Mouse (Mus musculus) neural tube, embryonic 11.5 days (tissue): ENCODE data around the gene Rab7. TPM values are rescaled to one million over a fixed set of nuclear protein-coding genes. Genes with fewer than 3 reads are reported as not detected.

Source experiments
- ATAC-seq: fragments of 200-750 bp; cut with Nextera tagmentation; 2 replicates; pipeline ENCODE4 v1.8.0; 2017; ENCODE audit warnings: moderate number of reproducible peaks, mild to moderate bottlenecking, moderate TSS enrichment, moderate library complexity; ENCODE audit not compliant: insufficient read depth, low FRiP score, low TSS enrichment
- DNase-seq: peaks from one replicate; pipeline ENCODE4 v3.0.0-alpha.2; 2015; ENCODE audit warnings: low spot score
- H3K27ac ChIP-seq: fragments of 300-500 bp; sonication (generic); 2 replicates; pipeline ENCODE4 v1.5.1; 2014; ENCODE audit warnings: low read depth, mild to moderate bottlenecking, low read length
- H3K27me3 ChIP-seq: fragments of 300-500 bp; sonication (generic); 2 replicates; pipeline ENCODE4 v1.6.1; 2014; ENCODE audit warnings: mild to moderate bottlenecking, low read length, mixed read lengths; ENCODE audit not compliant: control insufficient read depth, insufficient read depth
- H3K36me3 ChIP-seq: fragments of 300-500 bp; sonication (generic); 2 replicates; pipeline ENCODE4 v1.6.1; 2014; ENCODE audit warnings: mild to moderate bottlenecking, low read length, moderate library complexity, mixed read lengths; ENCODE audit not compliant: control insufficient read depth, insufficient read depth
- H3K4me1 ChIP-seq: fragments of 300-500 bp; sonication (generic); 2 replicates; pipeline ENCODE4 v1.6.1; 2014; ENCODE audit warnings: low read length, mixed read lengths; ENCODE audit not compliant: control insufficient read depth, insufficient read depth
- H3K4me2 ChIP-seq: fragments of 300-500 bp; sonication (generic); 2 replicates; pipeline ENCODE4 v1.6.1; 2014; ENCODE audit warnings: low read depth, mild to moderate bottlenecking, moderate library complexity
- H3K4me3 ChIP-seq: fragments of 300-500 bp; sonication (generic); 2 replicates; pipeline ENCODE4 v1.5.1; 2014; ENCODE audit warnings: low read depth, low read length
- H3K9ac ChIP-seq: fragments of 300-500 bp; sonication (generic); 2 replicates; pipeline ENCODE4 v1.6.1; 2014; ENCODE audit warnings: mild to moderate bottlenecking, low read length
- H3K9me3 ChIP-seq: fragments of 300-500 bp; sonication (generic); 2 replicates; pipeline ENCODE4 v1.6.1; 2016; ENCODE audit warnings: low read length; ENCODE audit not compliant: control insufficient read depth
- WGBS: fragments of 180-500 bp; shearing (Covaris S2); extraction: QIAGEN DNeasy Blood & Tissue Kit; methylation state at CpG from one replicate; pipeline ENCODE4 v1.1.7; 2014; 5-methylcytosine and 5-hydroxymethylcytosine counted together
- polyA plus RNA-seq: library from polyadenylated mRNA; unstranded; fragments of >200 nt; fragmentation: Nextera tagmentation; extraction: Ambion mirVana; gene quantifications from 2 replicates; pipeline ENCODE4 v1.2.1, GENCODE M21; 2014

The Rab7 gene
- polyA plus RNA-seq, 1 experiment from 2014 or later = 276 TPM

DNA sequence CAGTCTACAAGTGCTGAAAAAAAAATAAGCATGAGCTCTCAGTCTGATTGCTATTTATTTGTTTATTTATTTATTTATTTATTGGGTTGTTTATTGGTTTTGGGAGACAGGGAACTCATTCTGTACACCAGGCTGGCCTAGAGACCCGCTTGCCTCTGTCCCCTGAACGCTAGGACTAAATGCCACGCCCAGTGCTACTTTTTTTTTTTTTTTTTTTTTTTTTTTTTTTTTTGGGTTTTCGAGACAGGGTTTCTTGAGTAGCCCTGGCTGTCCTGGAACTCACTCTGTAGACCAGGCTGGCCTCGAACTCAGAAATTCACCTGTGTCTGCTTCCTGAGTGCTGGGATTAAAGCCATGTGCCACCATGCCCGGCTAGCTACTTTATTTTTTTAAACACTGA is 25.4 kb upstream of the Rab7 start:
- no peak overlapping the region for H3K9ac ChIP-seq
- H3K4me1 ChIP-seq = no peaks in the 10 kb centered on the region
- no peak overlapping the region for H3K4me2 ChIP-seq
- no peaks in the 10 kb centered on the region for H3K27me3 ChIP-seq
- no peak overlapping the region for H3K4me3 ChIP-seq
- WGBS = 74% methylated on average over 6 of the region's 6 CpGs
- DNase-seq = no peak
- no peak for ATAC-seq
- no peaks in the 10 kb centered on the region for H3K9me3 ChIP-seq
- no peaks in the 10 kb centered on the region for H3K36me3 ChIP-seq
- no peak overlapping the region for H3K27ac ChIP-seq

DNA sequence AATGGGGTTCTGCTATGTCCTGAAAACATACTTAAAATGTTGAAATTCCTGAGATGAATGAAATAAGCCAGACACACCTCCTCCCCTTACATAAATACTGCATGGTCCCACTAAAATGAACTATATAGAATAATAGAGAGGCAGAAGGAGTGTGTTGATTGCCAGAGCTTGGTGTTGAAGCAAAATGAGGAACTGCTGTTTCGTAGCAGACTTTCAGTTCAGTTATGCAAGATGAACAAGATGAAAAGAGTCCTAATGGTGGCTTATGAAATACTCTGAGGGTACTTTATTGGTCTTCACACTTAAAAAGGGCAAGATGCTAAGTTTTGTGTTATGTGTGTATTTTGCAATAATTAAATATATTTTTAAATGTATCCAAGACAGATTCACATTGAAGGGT is 23.7 kb upstream of the Rab7 start:
- H3K27ac ChIP-seq = no peak overlapping the region
- H3K27me3 ChIP-seq = no peaks in the 10 kb centered on the region
- WGBS = 94% methylated on average over 1 of the region's 1 CpGs
- ATAC-seq (no peak), DNase-seq (no peak)
- H3K4me2 ChIP-seq = no peak overlapping the region
- H3K4me1 ChIP-seq = no peaks in the 10 kb centered on the region
- H3K36me3 ChIP-seq = no peaks in the 10 kb centered on the region
- H3K9ac ChIP-seq = no peak overlapping the region
- H3K4me3 ChIP-seq = no peak overlapping the region
- H3K9me3 ChIP-seq = no peaks in the 10 kb centered on the region

DNA sequence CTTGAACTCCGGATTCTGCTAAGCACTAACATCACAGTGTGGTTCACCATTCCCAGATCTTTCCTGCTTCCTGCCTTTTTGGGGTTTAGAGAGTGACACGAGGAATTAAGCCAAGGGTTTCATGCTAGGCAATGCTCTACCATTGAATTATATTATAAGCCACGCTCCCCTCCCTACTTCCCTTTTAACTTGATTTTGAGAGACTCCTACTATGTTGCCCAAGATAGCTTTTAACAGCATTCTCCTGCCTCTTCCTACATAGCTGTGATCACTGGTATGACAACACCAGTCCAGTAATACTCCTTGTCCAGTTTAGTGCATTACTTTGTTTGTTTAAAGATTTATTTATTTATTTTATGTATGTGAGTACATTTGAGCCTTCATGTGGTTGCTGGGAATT is 22.7 kb upstream of the Rab7 start:
- H3K4me1 ChIP-seq = no peaks in the 10 kb centered on the region
- no peak overlapping the region for H3K4me2 ChIP-seq
- DNase-seq = no peak
- ATAC-seq = no peak
- H3K9me3 ChIP-seq = no peaks in the 10 kb centered on the region
- H3K36me3 ChIP-seq = no peaks in the 10 kb centered on the region
- H3K27ac ChIP-seq = no peak overlapping the region
- no peak overlapping the region for H3K4me3 ChIP-seq
- H3K27me3 ChIP-seq = no peaks in the 10 kb centered on the region
- WGBS = 63% methylated on average over 3 of the region's 3 CpGs
- no peak overlapping the region for H3K9ac ChIP-seq

DNA sequence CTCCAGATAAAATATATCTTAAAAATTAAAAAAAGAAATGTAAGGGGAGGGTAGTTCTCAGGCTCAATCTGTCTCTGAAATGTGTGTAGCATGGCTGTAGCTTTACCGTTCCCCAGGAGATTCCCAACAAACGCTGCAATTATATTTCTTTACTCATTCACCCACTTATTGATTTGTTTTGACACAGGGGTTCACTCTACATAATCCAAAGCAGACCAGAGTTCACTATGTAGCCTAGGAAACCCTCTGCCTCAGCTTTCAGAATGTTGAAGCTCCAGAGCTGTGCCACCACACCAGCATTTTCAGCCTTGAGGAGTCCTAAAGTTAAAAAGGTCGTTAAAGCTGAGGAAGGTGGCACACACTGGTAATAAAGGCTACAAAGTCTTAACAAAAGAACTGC is 20.9 kb upstream of the Rab7 start:
- Histone ChIP-seq H3K4me1 (no peaks in the 10 kb centered on the region), H3K4me2 (no peak overlapping the region), H3K36me3 (no peaks in the 10 kb centered on the region), H3K9ac (no peak overlapping the region), H3K9me3 (no peaks in the 10 kb centered on the region), H3K4me3 (no peak overlapping the region), H3K27ac (no peak overlapping the region), H3K27me3 (no peaks in the 10 kb centered on the region)
- DNase-seq (no peak), ATAC-seq (no peak)
- 60% methylated on average over 3 of the region's 3 CpGs for WGBS

DNA sequence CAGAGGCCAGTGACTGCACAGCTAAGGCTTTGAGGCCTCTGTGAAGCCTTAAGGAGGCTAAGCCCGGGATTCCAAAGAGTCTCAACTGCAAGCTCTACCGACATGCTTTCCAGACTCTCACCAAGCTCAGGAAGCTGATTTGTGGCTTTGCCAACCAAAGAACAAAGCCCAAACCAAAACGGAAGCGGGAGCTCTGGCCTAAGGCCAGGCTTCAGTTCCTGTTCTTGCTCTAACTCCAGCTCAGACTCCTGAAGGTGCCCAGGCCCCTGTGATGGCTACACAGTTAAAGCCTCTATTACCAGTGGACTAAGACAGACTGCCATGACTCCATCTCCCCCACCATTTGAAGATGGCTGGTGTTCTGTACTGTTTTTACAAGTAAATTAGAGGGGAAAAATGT is 20.0 kb upstream of the Rab7 start:
- no peaks in the 10 kb centered on the region for H3K4me1 ChIP-seq
- no peak overlapping the region for H3K4me3 ChIP-seq
- H3K27ac ChIP-seq = no peak overlapping the region
- WGBS = 81% methylated on average over 4 of the region's 4 CpGs
- H3K36me3 ChIP-seq = no peaks in the 10 kb centered on the region
- H3K9me3 ChIP-seq = no peaks in the 10 kb centered on the region
- DNase-seq = no peak
- no peak overlapping the region for H3K9ac ChIP-seq
- H3K27me3 ChIP-seq = no peaks in the 10 kb centered on the region
- no peak overlapping the region for H3K4me2 ChIP-seq
- ATAC-seq = no peak

DNA sequence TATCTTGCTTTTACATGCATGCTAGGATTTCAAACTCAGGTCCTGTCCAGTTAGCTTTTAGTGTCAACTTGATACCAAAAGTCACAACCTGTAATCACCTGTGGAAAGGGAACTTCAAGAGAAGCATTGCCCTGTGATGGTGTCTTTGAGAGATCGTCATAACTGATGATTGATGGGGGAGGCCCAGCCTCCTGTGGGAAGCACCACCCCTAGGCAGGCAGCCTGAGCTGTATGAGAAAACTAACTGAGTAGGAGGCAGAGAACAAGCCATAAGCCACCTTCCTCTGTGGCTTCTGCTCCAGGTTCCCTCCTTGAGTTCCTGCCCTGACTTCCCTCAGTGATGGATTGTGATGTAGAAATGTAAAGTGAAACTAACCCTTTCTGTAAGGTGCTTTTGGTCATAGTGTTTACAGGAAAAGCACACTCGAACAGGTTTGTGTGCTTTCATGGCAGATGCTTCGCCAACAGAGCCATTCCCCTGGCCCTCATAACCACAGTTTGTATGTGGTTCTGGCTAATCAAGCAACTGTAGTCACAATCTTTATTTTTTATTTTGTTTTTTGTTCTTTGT is 19.1 kb upstream of the Rab7 start:
- WGBS = 84% methylated on average over 3 of the region's 3 CpGs
- H3K9me3 ChIP-seq = no peaks in the 10 kb centered on the region
- no peak for ATAC-seq

DNA sequence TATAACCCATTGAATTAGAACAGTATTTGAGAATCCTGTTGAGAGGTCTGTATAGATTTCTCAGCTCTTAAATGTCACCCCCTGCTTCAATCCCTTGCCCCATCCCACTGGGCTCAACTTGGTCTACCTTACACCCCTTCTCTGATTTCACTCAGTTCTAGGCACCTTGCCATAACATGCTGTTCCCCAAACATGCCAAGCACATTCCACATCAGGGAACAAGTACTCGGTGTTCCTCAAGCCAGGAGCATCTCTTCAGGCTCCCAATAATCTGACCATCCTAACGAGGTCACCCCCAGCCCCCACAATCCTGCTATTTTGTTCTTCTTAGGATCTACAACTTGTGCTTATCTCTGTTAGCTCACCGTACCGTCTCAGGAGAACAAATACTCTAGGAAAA is 17.3 kb upstream of the Rab7 start:
- Histone ChIP-seq H3K36me3 (no peaks in the 10 kb centered on the region), H3K27ac (no peak overlapping the region), H3K4me3 (no peak overlapping the region), H3K4me1 (no peaks in the 10 kb centered on the region), H3K27me3 (no peaks in the 10 kb centered on the region), H3K9me3 (no peaks in the 10 kb centered on the region), H3K9ac (no peak overlapping the region), H3K4me2 (no peak overlapping the region)
- DNase-seq (no peak), ATAC-seq (no peak)
- WGBS = 84% methylated on average over 4 of the region's 4 CpGs

More for the DNA sequence above, 19.1 kb upstream of the Rab7 start:
- DNase-seq = no peak
- Histone ChIP-seq H3K27me3 (no peaks in the 10 kb centered on the region), H3K9ac (no peak overlapping the region), H3K4me2 (no peak overlapping the region), H3K36me3 (no peaks in the 10 kb centered on the region), H3K27ac (no peak overlapping the region), H3K4me3 (no peak overlapping the region), H3K4me1 (no peaks in the 10 kb centered on the region)

DNA sequence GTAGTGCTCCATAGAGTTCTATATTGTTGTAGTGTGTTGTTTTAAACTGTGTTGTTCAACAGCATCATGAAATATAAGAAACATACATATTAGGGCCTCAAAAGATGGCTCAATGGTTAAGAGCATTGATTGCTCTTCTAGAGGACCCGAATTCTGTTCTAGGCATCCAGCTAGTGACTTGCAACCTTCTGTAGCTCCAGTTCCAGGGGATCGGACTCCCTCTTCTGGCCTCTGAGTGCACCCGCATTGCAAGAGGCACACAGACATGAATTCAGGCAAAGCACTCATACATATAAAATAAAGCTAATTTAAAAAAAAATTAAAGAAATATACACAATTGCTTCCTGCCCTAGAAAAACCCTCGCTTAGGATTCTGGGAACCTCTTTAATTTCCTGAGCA is 16.3 kb upstream of the Rab7 start:
- no peaks in the 10 kb centered on the region for H3K4me1 ChIP-seq
- H3K27me3 ChIP-seq = no peaks in the 10 kb centered on the region
- no peak overlapping the region for H3K4me3 ChIP-seq
- H3K9me3 ChIP-seq = no peaks in the 10 kb centered on the region
- DNase-seq (no peak), ATAC-seq (no peak)
- H3K27ac ChIP-seq = no peak overlapping the region
- no peaks in the 10 kb centered on the region for H3K36me3 ChIP-seq
- WGBS = 86% methylated on average over 4 of the region's 4 CpGs
- H3K9ac ChIP-seq = no peak overlapping the region
- H3K4me2 ChIP-seq = no peak overlapping the region

DNA sequence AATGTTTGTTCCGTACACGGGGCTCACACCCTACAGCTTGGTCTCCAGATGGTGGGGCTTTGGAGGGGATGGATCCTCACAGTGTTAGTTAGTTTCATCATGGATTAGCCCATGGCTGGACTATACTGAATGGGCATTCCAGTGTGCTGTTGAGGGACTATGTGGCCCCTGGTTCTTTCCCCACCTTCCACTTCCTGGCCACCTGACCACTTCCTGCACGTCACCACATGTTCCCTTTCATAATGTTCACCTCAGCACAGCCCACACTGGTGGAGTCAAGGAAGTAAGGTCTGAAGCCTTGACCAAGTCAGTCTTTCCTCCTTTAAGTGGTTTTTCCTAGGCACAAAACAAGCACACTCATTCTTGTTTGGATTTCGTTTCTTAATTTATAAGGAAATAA is 15.5 kb upstream of the Rab7 start:
- Histone ChIP-seq H3K4me1 (no peaks in the 10 kb centered on the region), H3K36me3 (no peaks in the 10 kb centered on the region), H3K4me3 (no peak overlapping the region), H3K9me3 (no peaks in the 10 kb centered on the region), H3K27ac (no peak overlapping the region), H3K27me3 (no peaks in the 10 kb centered on the region), H3K4me2 (no peak overlapping the region), H3K9ac (no peak overlapping the region)
- DNase-seq (no peak), ATAC-seq (no peak)
- 89% methylated on average over 4 of the region's 4 CpGs for WGBS
